Mouse (Mus musculus): ENCODE data around the gene Ptprn2. TPM values are rescaled to one million over a fixed set of nuclear protein-coding genes. Genes with fewer than 3 reads are reported as not detected.
A peak's percentile ranks its signal among the peaks of the same experiment; 100 is the strongest.

Ptprn2 gene
- polyA plus RNA-seq, 1 experiment from 2014 or later, result 0.30 TPM

DNA sequence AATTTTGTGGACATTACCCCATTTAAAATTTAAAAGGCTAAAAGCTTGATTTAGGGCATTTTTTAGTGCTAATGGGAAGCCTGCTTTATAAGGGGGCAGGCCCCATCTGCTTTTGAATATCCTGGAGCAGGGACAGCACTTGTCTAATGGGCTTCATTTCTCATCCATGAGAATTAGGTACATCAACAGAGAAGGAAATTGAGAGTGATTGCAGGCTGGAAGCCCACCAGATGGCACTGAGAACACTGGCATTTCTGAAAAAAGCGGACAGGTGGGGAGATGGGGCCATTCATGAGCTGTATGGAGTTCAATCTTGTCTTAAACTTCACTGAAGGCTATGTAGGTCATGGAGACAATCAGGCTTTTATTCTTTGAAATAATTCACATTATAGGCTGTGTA lies 267.3 kb downstream of the Ptprn2 start:
- TF ChIP-seq CTCF (IDR thresholded peaks at IDR 0.05; ENCODE audit: low read depth), result no peak
- H3K4me2 ChIP-seq, result no peak overlapping the region
- H3K9ac ChIP-seq, result no peak overlapping the region
- no peak for ATAC-seq (ENCODE audit: insufficient read depth)
- no peaks in the 10 kb centered on the region for H3K36me3 ChIP-seq (ENCODE audit: insufficient read depth)
- no peaks in the 10 kb centered on the region for H3K9me3 ChIP-seq (ENCODE audit: low read depth, low read length)
- WGBS, result 87% methylated on average over 1 of the region's 1 CpGs
- H3K4me1 ChIP-seq (ENCODE audit: insufficient read depth), result no peaks in the 10 kb centered on the region
- H3K27me3 ChIP-seq (ENCODE audit: insufficient read depth, low read length), result no peaks in the 10 kb centered on the region
- H3K27ac ChIP-seq (ENCODE audit: low read depth), result no peak overlapping the region
- no peak overlapping the region for H3K4me3 ChIP-seq (ENCODE audit: low read depth, low read length)
- no peak for DNase-seq

DNA sequence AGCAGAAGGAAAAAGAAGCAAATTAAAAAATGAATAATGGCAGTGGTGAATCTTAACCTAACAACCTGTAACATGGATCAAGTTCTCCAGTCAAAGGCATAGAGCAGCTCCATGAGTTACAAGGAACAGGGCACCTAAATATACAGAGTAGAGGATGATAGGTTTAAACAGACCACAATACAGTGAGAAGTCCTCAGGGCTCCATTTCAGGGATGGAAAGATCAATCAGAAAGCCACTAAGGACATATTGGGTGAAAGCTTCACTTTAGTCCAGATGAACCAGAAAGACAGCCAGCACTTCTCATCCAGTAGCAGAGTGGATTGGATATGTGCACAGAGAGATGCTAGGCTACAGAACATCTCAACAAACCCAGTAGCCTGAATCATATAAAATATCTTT lies 278.4 kb downstream of the Ptprn2 start:
- H3K4me2 ChIP-seq, result no peak overlapping the region
- no peaks in the 10 kb centered on the region for H3K9me3 ChIP-seq (ENCODE audit: low read depth, low read length)
- no peak overlapping the region for H3K4me3 ChIP-seq (ENCODE audit: low read depth, low read length)
- H3K27me3 ChIP-seq (ENCODE audit: insufficient read depth, low read length), result no peaks in the 10 kb centered on the region
- no peak for DNase-seq
- no peak for TF ChIP-seq CTCF (IDR thresholded peaks at IDR 0.05; ENCODE audit: low read depth)
- H3K4me1 ChIP-seq (ENCODE audit: insufficient read depth), result no peaks in the 10 kb centered on the region
- no peaks in the 10 kb centered on the region for H3K36me3 ChIP-seq (ENCODE audit: insufficient read depth)
- no peak for ATAC-seq (ENCODE audit: insufficient read depth)
- no peak overlapping the region for H3K9ac ChIP-seq
- no peak overlapping the region for H3K27ac ChIP-seq (ENCODE audit: low read depth)

DNA sequence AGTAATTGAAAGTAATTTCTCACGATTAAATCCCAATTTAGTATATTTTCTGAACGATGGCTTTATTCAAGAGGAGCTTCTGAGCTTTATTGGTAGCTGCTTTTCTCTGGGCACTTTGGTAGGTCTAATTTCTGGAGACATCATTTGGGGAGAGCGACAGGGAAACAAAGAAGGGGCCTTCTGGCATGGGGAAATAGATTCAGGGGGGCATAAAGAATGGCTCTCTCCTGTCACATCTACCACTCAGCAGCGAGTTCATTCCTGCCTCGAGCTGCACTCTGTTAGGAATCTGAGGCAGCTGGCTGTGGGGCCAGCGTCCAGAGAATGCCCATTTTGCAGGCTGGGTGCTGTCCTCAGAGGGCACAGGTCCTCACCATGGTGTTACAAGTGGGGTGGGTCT lies 285.4 kb downstream of the Ptprn2 start:
- ATAC-seq (ENCODE audit: insufficient read depth) (no peak), DNase-seq (no peak)
- H3K4me1 ChIP-seq (ENCODE audit: insufficient read depth), result no peaks in the 10 kb centered on the region
- H3K9ac ChIP-seq, result no peak overlapping the region
- H3K36me3 ChIP-seq (ENCODE audit: insufficient read depth), result no peaks in the 10 kb centered on the region
- no peak overlapping the region for H3K27ac ChIP-seq (ENCODE audit: low read depth)
- WGBS, result 56% methylated on average over 6 of the region's 6 CpGs
- H3K27me3 ChIP-seq (ENCODE audit: insufficient read depth, low read length), result no peaks in the 10 kb centered on the region
- no peak for TF ChIP-seq CTCF (IDR thresholded peaks at IDR 0.05; ENCODE audit: low read depth)
- no peak overlapping the region for H3K4me3 ChIP-seq (ENCODE audit: low read depth, low read length)
- no peaks in the 10 kb centered on the region for H3K9me3 ChIP-seq (ENCODE audit: low read depth, low read length)
- no peak overlapping the region for H3K4me2 ChIP-seq

DNA sequence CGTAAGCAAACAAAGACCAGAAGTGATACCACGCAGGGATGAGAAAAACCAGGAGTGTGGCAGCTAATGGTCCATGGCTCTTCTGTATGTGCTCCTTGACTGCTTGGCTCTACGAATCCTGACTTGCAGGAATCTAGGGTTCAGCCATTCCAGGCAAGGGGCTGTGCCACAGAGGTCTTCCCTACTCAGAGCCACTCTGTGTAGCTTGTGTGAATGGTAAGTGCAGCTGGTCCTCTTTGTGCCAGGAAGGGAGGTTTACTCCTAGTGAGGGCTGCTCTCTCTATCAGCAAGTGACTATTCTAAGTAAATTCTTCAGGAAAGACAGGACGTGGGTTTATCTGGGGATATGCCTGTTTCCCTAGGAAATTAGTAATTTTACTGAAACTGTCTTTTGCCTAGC lies 286.0 kb downstream of the Ptprn2 start:
- no peak for ATAC-seq (ENCODE audit: insufficient read depth)
- Histone ChIP-seq H3K4me1 (ENCODE audit: insufficient read depth) (no peaks in the 10 kb centered on the region), H3K4me2 (no peak overlapping the region), H3K9me3 (ENCODE audit: low read depth, low read length) (no peaks in the 10 kb centered on the region), H3K4me3 (ENCODE audit: low read depth, low read length) (no peak overlapping the region), H3K27me3 (ENCODE audit: insufficient read depth, low read length) (no peaks in the 10 kb centered on the region), H3K9ac (no peak overlapping the region), H3K27ac (ENCODE audit: low read depth) (no peak overlapping the region), H3K36me3 (ENCODE audit: insufficient read depth) (no peaks in the 10 kb centered on the region)
- WGBS, result 55% methylated on average over 4 of the region's 4 CpGs
- DNase-seq, result no peak
- TF ChIP-seq CTCF (IDR thresholded peaks at IDR 0.05; ENCODE audit: low read depth), result no peak

DNA sequence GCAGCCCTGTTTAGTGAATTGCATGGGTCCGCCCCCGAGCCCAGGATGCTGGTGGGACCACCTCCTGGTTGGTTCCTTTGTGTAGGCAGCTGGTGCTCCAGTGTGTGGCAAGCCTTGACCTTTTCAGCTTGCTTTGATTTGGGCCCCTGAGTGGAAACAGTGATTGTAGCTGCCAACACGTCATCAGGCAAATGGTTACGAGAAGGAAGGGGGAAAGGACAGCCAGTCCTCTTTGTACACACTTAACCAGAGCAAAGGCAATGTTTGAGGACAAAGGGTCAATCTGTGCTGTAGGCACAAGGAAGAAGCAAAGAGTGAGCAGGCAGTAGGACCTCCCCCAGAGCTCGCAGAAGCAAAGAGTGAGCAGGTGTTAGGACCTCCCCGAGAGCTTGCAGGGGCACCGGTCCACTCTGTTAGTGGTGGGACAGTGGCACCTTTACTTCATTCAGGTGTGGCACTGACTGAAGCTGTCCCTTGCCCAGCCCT lies 286.6 kb downstream of the Ptprn2 start:
- Histone ChIP-seq H3K4me3 (ENCODE audit: low read depth, low read length) (no peak overlapping the region), H3K9me3 (ENCODE audit: low read depth, low read length) (no peaks in the 10 kb centered on the region), H3K4me1 (ENCODE audit: insufficient read depth) (no peaks in the 10 kb centered on the region), H3K4me2 (no peak overlapping the region), H3K36me3 (ENCODE audit: insufficient read depth) (no peaks in the 10 kb centered on the region), H3K27me3 (ENCODE audit: insufficient read depth, low read length) (no peaks in the 10 kb centered on the region), H3K9ac (no peak overlapping the region), H3K27ac (ENCODE audit: low read depth) (no peak overlapping the region)
- TF ChIP-seq CTCF (IDR thresholded peaks at IDR 0.05; ENCODE audit: low read depth), result no peak
- DNase-seq, result no peak
- 22% methylated on average over 7 of the region's 7 CpGs for WGBS
- ATAC-seq (ENCODE audit: insufficient read depth), result peak; percentile 47

DNA sequence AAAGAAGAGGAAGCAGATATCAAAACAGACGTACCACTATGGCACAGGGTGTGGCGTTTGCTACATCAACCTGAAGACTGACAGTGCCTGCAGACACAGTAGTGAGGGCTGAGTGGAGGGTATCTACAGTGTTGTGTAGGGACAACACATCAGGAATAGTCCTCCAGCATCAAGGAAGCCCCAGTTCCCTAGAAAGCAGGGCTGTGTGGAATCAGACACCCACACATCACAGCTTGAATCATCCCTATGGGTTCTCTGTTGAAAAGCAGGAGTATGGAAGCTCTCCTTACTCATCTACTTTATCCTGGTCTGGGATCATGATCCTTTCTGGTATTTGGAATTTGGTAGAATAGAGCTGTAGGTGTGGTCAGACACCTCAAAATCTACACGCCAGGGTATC lies 287.8 kb downstream of the Ptprn2 start:
- no peaks in the 10 kb centered on the region for H3K36me3 ChIP-seq (ENCODE audit: insufficient read depth)
- 84% methylated on average over 3 of the region's 3 CpGs for WGBS
- H3K27me3 ChIP-seq (ENCODE audit: insufficient read depth, low read length), result no peaks in the 10 kb centered on the region
- no peak overlapping the region for H3K27ac ChIP-seq (ENCODE audit: low read depth)
- H3K4me2 ChIP-seq, result no peak overlapping the region
- H3K9ac ChIP-seq, result no peak overlapping the region
- no peak for TF ChIP-seq CTCF (IDR thresholded peaks at IDR 0.05; ENCODE audit: low read depth)
- H3K4me3 ChIP-seq (ENCODE audit: low read depth, low read length), result no peak overlapping the region
- DNase-seq (no peak), ATAC-seq (ENCODE audit: insufficient read depth) (no peak)
- H3K4me1 ChIP-seq (ENCODE audit: insufficient read depth), result no peaks in the 10 kb centered on the region
- no peaks in the 10 kb centered on the region for H3K9me3 ChIP-seq (ENCODE audit: low read depth, low read length)

DNA sequence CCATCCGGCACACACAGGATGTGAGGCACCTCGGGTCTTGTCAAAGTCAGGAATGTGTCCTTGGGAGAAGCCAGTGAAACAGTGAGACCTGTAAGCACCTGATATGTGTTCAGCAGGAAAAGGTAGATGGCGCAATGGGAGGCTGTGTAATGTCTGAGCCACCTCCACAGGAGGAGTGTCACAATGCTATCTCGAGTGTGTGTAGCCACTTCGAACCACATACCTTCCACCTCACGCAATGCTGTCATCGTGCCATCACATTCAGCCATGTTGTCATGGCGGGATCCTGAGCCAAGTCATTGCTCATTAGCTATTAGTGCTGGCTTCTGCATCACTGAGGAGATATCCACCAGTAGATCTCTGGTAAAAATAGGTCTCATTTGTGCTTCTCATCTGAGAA lies 290.9 kb downstream of the Ptprn2 start:
- ATAC-seq (ENCODE audit: insufficient read depth) (no peak), DNase-seq (no peak)
- H3K9ac ChIP-seq, result no peak overlapping the region

More for the DNA sequence above, 290.9 kb downstream of the Ptprn2 start:
- Histone ChIP-seq H3K9me3 (ENCODE audit: low read depth, low read length) (no peaks in the 10 kb centered on the region), H3K4me2 (no peak overlapping the region), H3K36me3 (ENCODE audit: insufficient read depth) (no peaks in the 10 kb centered on the region), H3K27me3 (ENCODE audit: insufficient read depth, low read length) (no peaks in the 10 kb centered on the region), H3K4me1 (ENCODE audit: insufficient read depth) (no peaks in the 10 kb centered on the region), H3K27ac (ENCODE audit: low read depth) (no peak overlapping the region), H3K4me3 (ENCODE audit: low read depth, low read length) (no peak overlapping the region)
- WGBS, result 83% methylated on average over 8 of the region's 8 CpGs
- TF ChIP-seq CTCF (IDR thresholded peaks at IDR 0.05; ENCODE audit: low read depth), result no peak

All from lung, embryonic 14.5 days (tissue).